Mouse (Mus musculus) heart, postnatal 0 days (tissue): Measurements from ENCODE around the gene Rsf1. TPM values are rescaled to one million over a fixed set of nuclear protein-coding genes. Genes with fewer than 3 reads are reported as not detected.

Source experiments
- ATAC-seq: fragments of 200-750 bp; cut with Nextera tagmentation; 2 replicates; pipeline ENCODE4 v1.8.0; 2017; ENCODE audit warnings: low read depth, moderate number of reproducible peaks, moderate library complexity; ENCODE audit not compliant: insufficient read depth
- DNase-seq: peaks from one replicate; pipeline ENCODE4 v3.0.0-alpha.2; 2016; ENCODE audit warnings: low spot score
- H3K27ac ChIP-seq: fragments of 300-500 bp; sonication (generic); 2 replicates; pipeline ENCODE4 v1.5.1; 2014; ENCODE audit warnings: low read depth, mild to moderate bottlenecking
- H3K27me3 ChIP-seq: fragments of 300-500 bp; sonication (generic); 2 replicates; pipeline ENCODE4 v1.6.1; 2014; ENCODE audit warnings: low read length, mixed read lengths; ENCODE audit not compliant: control insufficient read depth, insufficient read depth
- H3K36me3 ChIP-seq: fragments of 300-500 bp; sonication (generic); replicated peaks from 2 replicates; pipeline ENCODE4 v1.6.1; 2014; ENCODE audit warnings: low read length, mixed read lengths; ENCODE audit not compliant: control insufficient read depth, insufficient read depth
- H3K4me1 ChIP-seq: fragments of 300-500 bp; sonication (generic); 2 replicates; pipeline ENCODE4 v1.6.1; 2014; ENCODE audit warnings: antibody characterized with exemption; ENCODE audit not compliant: control insufficient read depth, insufficient read depth
- H3K4me2 ChIP-seq: fragments of 300-500 bp; sonication (generic); 2 replicates; pipeline ENCODE4 v1.6.1; 2014; ENCODE audit warnings: low read depth, mild to moderate bottlenecking, low read length, moderate library complexity
- H3K4me3 ChIP-seq: fragments of 300-500 bp; sonication (generic); 2 replicates; pipeline ENCODE4 v1.5.1; 2014; ENCODE audit warnings: low read depth, low read length
- H3K9ac ChIP-seq: fragments of 300-500 bp; sonication (generic); replicated peaks from 2 replicates; pipeline ENCODE4 v1.6.1; 2014; ENCODE audit warnings: low read depth, low read length, mixed read lengths
- H3K9me3 ChIP-seq: fragments of 300-500 bp; sonication (generic); replicated peaks from 2 replicates; pipeline ENCODE4 v1.6.1; 2016; ENCODE audit warnings: low read length; ENCODE audit not compliant: control insufficient read depth
- CTCF ChIP-seq: IDR thresholded peaks from 2 replicates; pipeline ENCODE4 v1.5.1; 2016; ENCODE audit warnings: antibody characterized with exemption, control low read depth, low read depth
- EP300 ChIP-seq: IDR thresholded peaks from 2 replicates; pipeline ENCODE4 v1.6.1; 2016; ENCODE audit warnings: antibody characterized with exemption, low read depth
- WGBS: fragments of 180-500 bp; shearing (Covaris S2); extraction: QIAGEN DNeasy Blood & Tissue Kit; methylation state at CpG from one replicate; pipeline ENCODE4 v1.1.7; 2014; 5-methylcytosine and 5-hydroxymethylcytosine counted together
- polyA plus RNA-seq: library from polyadenylated mRNA; unstranded; fragments of >200 nt; fragmentation: Nextera tagmentation; extraction: Ambion mirVana; gene quantifications from 2 replicates; pipeline ENCODE4 v1.2.1, GENCODE M21; 2015
- total RNA-seq: library from RNA; depleted of rRNA; stranded (reverse); fragments of >200 nt; gene quantifications from 2 replicates; pipeline ENCODE4 v1.2.3, GENCODE M21; 2014; ENCODE audit warnings: low replicate concordance

Rsf1 gene
- total and polyA plus RNA-seq, 2 experiments from 2014 or later = 7.6 to 10.6 TPM

DNA sequence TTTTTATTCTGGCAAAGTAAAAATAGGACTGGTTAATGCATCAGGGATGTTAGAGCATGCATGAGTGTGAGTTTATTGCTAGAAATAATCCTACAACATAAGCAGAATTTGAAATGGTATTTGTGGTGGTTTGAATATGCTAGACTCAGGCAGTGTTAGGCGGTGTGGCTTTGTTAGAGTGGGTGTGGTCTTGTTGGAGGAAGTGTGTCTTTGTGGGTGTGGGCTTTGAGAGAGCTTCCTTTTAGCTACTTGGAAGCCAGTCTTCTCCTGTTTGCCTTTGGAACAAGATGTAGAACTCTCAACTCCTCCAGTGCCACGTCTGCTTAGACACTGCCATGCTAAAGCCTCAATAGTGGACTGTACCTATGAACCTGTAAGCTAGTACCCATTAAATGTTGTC is 18.9 kb downstream of the Rsf1 start:
- no peak for ATAC-seq
- H3K27ac ChIP-seq = no peak overlapping the region
- no peak for DNase-seq
- H3K4me1 ChIP-seq = peaks cover 1% of the 10 kb centered on the region; the same call in 1 of the 2 replicates
- no peak overlapping the region for H3K9ac ChIP-seq
- TF ChIP-seq CTCF (no peak), EP300 (no peak)
- H3K27me3 ChIP-seq = no peaks in the 10 kb centered on the region
- H3K36me3 ChIP-seq = no peaks in the 10 kb centered on the region
- no peak overlapping the region for H3K4me3 ChIP-seq
- H3K4me2 ChIP-seq = no peak overlapping the region
- no peaks in the 10 kb centered on the region for H3K9me3 ChIP-seq
- WGBS = 82% methylated on average over 2 of the region's 2 CpGs

DNA sequence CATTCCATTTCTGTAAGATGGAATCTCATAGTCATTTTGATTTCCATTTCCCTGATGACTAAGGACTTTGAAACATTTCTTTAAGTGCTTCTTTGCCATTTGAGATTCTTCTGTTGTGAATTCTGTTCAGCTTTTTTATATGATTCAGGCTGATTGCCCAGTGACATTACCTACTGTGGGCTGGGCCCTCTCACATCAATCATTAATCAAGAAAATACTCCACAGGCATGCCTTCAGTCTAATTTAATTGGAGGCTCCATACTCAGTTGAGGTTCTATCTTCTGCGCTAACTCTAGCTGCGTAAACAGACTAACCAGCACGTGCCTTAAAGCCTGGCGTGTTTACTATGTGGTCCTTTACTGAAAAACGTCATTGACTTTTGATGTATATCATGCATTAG is 41.7 kb downstream of the Rsf1 start:
- Histone ChIP-seq H3K4me1 (no peaks in the 10 kb centered on the region), H3K9me3 (no peaks in the 10 kb centered on the region), H3K4me3 (no peak overlapping the region), H3K36me3 (peaks cover 9% of the 10 kb centered on the region; the same call in 1 of the 2 replicates), H3K9ac (no peak overlapping the region), H3K27me3 (no peaks in the 10 kb centered on the region), H3K4me2 (no peak overlapping the region), H3K27ac (no peak overlapping the region)
- TF ChIP-seq EP300 (no peak), CTCF (no peak)
- DNase-seq = no peak
- WGBS = 92% methylated on average over 5 of the region's 5 CpGs
- no peak for ATAC-seq

GRCm38 (mm10) chr7:97622676-97623075 is 43.0 kb downstream of the Rsf1 start:
- 88% methylated on average over 1 of the region's 1 CpGs for WGBS
- no peak overlapping the region for H3K4me2 ChIP-seq
- no peaks in the 10 kb centered on the region for H3K4me1 ChIP-seq
- no peaks in the 10 kb centered on the region for H3K9me3 ChIP-seq
- DNase-seq (no peak), ATAC-seq (no peak)
- no peak overlapping the region for H3K4me3 ChIP-seq
- H3K36me3 ChIP-seq = peaks cover 7% of the 10 kb centered on the region; the same call in 1 of the 2 replicates
- no peak overlapping the region for H3K9ac ChIP-seq
- no peak overlapping the region for H3K27ac ChIP-seq
- TF ChIP-seq EP300 = no peak
- TF ChIP-seq CTCF = no peak
- H3K27me3 ChIP-seq = no peaks in the 10 kb centered on the region

GRCm38 (mm10) chr7:97623402-97623801 is 43.7 kb downstream of the Rsf1 start:
- TF ChIP-seq EP300 (no peak), CTCF (no peak)
- H3K4me2 ChIP-seq = no peak overlapping the region
- 0 out of 2 replicates have a peak, but pooled peaks cover under 1% of the 10 kb centered on the region for H3K4me1 ChIP-seq
- ATAC-seq (no peak), DNase-seq (no peak)
- no peak overlapping the region for H3K4me3 ChIP-seq
- no peak overlapping the region for H3K9ac ChIP-seq
- H3K27ac ChIP-seq = no peak overlapping the region
- H3K27me3 ChIP-seq = no peaks in the 10 kb centered on the region
- no peaks in the 10 kb centered on the region for H3K9me3 ChIP-seq
- H3K36me3 ChIP-seq = no peaks in the 10 kb centered on the region

- DNase-seq = no peak
- Histone ChIP-seq H3K4me1 (peaks cover 10% of the 10 kb centered on the region), H3K27ac (peak overlapping the region; percentile 34; the same call in 1 of the 2 replicates), H3K36me3 (no peaks in the 10 kb centered on the region), H3K4me3 (no peak overlapping the region), H3K9ac (no peak overlapping the region), H3K27me3 (no peaks in the 10 kb centered on the region), H3K4me2 (no peak overlapping the region), H3K9me3 (no peaks in the 10 kb centered on the region)
- TF ChIP-seq EP300 (no peak), CTCF (no peak)
- WGBS = 18% methylated on average over 2 of the region's 2 CpGs
- no peak for ATAC-seq
These were observed 49.7 kb downstream of the Rsf1 start for GRCm38 (mm10) chr7:97629351-97629750.

DNA sequence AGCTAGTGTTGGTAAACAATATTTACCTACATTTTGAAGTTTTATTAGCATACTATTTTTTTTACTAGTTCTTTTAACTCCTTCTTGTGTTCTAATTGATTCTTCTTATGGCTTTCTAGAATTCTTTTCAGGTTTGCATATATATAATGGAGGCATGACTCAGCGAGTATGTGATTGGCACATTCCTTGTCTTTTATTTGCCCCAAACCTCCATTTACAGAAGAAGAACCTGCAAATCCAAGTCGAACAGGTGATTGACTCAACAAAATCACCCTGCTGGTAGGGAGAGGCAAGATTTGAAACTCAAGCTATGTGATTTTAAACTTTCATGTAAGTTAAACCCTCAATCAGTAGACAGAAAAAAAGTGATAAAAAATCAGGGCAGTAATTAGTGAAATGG is 51.6 kb downstream of the Rsf1 start:
- no peaks in the 10 kb centered on the region for H3K9me3 ChIP-seq
- no peaks in the 10 kb centered on the region for H3K36me3 ChIP-seq
- peaks cover 10% of the 10 kb centered on the region for H3K4me1 ChIP-seq
- 91% methylated on average over 2 of the region's 2 CpGs for WGBS
- no peaks in the 10 kb centered on the region for H3K27me3 ChIP-seq
- H3K9ac ChIP-seq = no peak overlapping the region
- ATAC-seq = no peak
- no peak overlapping the region for H3K4me3 ChIP-seq
- DNase-seq = no peak
- TF ChIP-seq CTCF = no peak
- no peak for TF ChIP-seq EP300
- no peak overlapping the region for H3K27ac ChIP-seq
- no peak overlapping the region for H3K4me2 ChIP-seq
